Mouse (Mus musculus) G1E (cell line): ENCODE data around the gene Rps27rt.

Experiments used
- CTCF ChIP-seq: IDR thresholded peaks from 2 replicates; pipeline ENCODE4 v1.5.1; 2012; ENCODE audit warnings: low read depth, low read length, inconsistent platforms, mixed read lengths
- POLR2AphosphoS5 ChIP-seq: IDR thresholded peaks from 2 replicates; pipeline ENCODE4 v1.6.1; 2012; ENCODE audit warnings: low read depth, low read length, inconsistent platforms; ENCODE audit not compliant: insufficient replicate concordance
- TAL1 ChIP-seq: conservative IDR thresholded peaks from 2 replicates; pipeline ENCODE4 v1.6.1; 2012; ENCODE audit warnings: low read depth, low read length, inconsistent platforms, mixed read lengths

DNA sequence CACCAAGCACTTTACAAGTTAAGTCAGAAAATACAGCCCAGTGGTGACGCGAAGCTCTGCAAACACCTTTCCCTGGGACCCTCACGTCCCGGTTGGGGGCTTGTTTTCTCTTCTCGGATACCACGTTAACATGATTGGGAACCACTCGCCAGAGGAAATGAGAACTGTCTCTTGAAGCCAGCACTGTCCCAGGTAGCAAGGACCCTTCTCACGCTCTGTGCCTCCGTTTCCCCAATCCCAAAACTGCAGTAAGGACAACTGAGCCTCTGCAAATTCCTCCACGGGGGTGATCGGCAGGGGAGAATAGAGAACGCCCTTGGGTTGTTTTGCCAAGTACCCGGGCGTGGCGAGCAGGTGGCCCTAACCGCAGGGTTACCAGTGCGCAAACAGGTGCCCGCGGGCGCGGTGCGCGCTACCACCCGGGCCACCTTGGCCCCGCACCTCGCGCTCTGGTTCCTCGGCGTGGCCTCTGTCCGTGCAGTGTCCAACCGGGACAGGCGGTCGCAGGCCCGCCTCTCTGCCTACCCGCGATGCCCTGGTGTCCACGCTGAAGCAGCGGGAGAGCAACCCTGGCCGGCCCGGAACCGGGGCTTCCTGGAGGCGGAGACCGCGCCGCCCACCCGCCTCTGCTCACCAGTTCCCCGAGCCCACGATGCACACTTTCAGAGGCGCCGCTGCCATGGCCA lies 49.4 kb downstream of the Rps27rt start:
- TF ChIP-seq TAL1, result no peak
- TF ChIP-seq CTCF, result no peak
- no peak for TF ChIP-seq POLR2AphosphoS5
